22 mouse cellular contexts compared by ENCODE assay signal in genomic region chr12:117831351-117831961, GRCm38 (mm10). TPM values are rescaled to one million over a fixed set of nuclear protein-coding genes. Genes with fewer than 3 reads are reported as not detected.
A peak's percentile ranks its signal among the peaks of the same experiment; 100 is the strongest.
DNase-seq lines count a peak whose midpoint lies in the region; ATAC-seq and TF ChIP-seq lines count a peak whose summit lies in the region.
"Had no signal": no experiment of that assay in that cellular context is flagged by ENCODE, and none has a peak within 500 bp of the region (broad histone marks: within the 10 kb centered on the region; RNA-seq: fewer than 3 reads in every experiment).

No protein-coding gene starts in this region.

- no peak for ATAC-seq in hindbrain, embryonic 16.5 days
- ATAC-seq in forebrain, postnatal 0 days, result no peak
- ATAC-seq: forebrain, embryonic 16.5 days had no signal

- TF ChIP-seq CTCF in bone marrow macrophage, adult 2 months (IDR thresholded peaks at IDR 0.05; ENCODE audit: low read depth, low read length), result no peak
- TF ChIP-seq CTCF in forebrain, postnatal 0 days (IDR thresholded peaks at IDR 0.05; ENCODE audit: low read depth), result no peak

- peak overlapping the region; percentile 38 for H3K27ac ChIP-seq in bone marrow macrophage, adult 2 months (ENCODE audit: insufficient read depth, low read depth, low read length)
- no peak overlapping the region for H3K27ac ChIP-seq in hindbrain, embryonic 16.5 days (ENCODE audit: low read depth, low read length)
- no peak overlapping the region for H3K27ac ChIP-seq in forebrain, postnatal 0 days (ENCODE audit: low read depth, low read length)
- H3K27ac ChIP-seq: embryonic facial prominence, embryonic 15.5 days; hindbrain, embryonic 13.5 days; kidney, postnatal 0 days; midbrain, embryonic 10.5 days; neural tube, embryonic 13.5 days had no signal

- no peaks in the 10 kb centered on the region for H3K27me3 ChIP-seq in splenic B cell, adult 2 months (ENCODE audit: control insufficient read depth, insufficient read depth, low read length, poor library complexity, severe bottlenecking)
- H3K27me3 ChIP-seq in hindbrain, embryonic 16.5 days (replicated peaks; ENCODE audit: control insufficient read depth, insufficient read depth, low read length), result peaks cover 4% of the 10 kb centered on the region; the same call in 1 of the 2 replicates
- no peaks in the 10 kb centered on the region for H3K27me3 ChIP-seq in forebrain, postnatal 0 days (ENCODE audit: insufficient read depth, low read length)
- H3K27me3 ChIP-seq: embryonic facial prominence, embryonic 15.5 days; heart, embryonic 12.5 days had no signal

- no peak for TF ChIP-seq POLR2A in bone marrow macrophage, adult 2 months (IDR thresholded peaks at IDR 0.05; ENCODE audit: borderline replicate concordance, low read depth, low read length)

- no peak overlapping the region for H3K9ac ChIP-seq in hindbrain, embryonic 16.5 days (ENCODE audit: low read depth, low read length)
- H3K9ac ChIP-seq in forebrain, postnatal 0 days, result no peak overlapping the region
- H3K9ac ChIP-seq: embryonic facial prominence, embryonic 15.5 days; heart, embryonic 12.5 days; hindbrain, embryonic 13.5 days; neural tube, embryonic 13.5 days had no signal

- H3K9me3 ChIP-seq in hindbrain, embryonic 16.5 days (ENCODE audit: control insufficient read depth, low read length), result no peaks in the 10 kb centered on the region
- no peaks in the 10 kb centered on the region for H3K9me3 ChIP-seq in forebrain, postnatal 0 days (ENCODE audit: low read length)
- H3K9me3 ChIP-seq: embryonic facial prominence, embryonic 15.5 days; heart, embryonic 12.5 days; hindbrain, embryonic 13.5 days; midbrain, embryonic 10.5 days; neural tube, embryonic 13.5 days had no signal

- no peak overlapping the region for H3K4me2 ChIP-seq in hindbrain, embryonic 16.5 days (ENCODE audit: low read length)
- H3K4me2 ChIP-seq in forebrain, postnatal 0 days (ENCODE audit: low read depth), result no peak overlapping the region
- H3K4me2 ChIP-seq: embryonic facial prominence, embryonic 15.5 days; heart, embryonic 12.5 days; hindbrain, embryonic 13.5 days; neural tube, embryonic 13.5 days had no signal

- peak; percentile 13 for DNase-seq in adrenal gland, postnatal 14 days
- DNase-seq in adrenal gland, postnatal 10 days, result no peak
- DNase-seq in 3T3-L1 (ENCODE audit: low read depth, low spot score), result peak; percentile 45
- peak; percentile 25 for DNase-seq in splenic B cell, adult 2 months (ENCODE audit: low read depth, low spot score)
- DNase-seq in forebrain, postnatal 0 days, result no peak
- no peak for DNase-seq in embryo, embryonic 10.5 days (ENCODE audit: low spot score)
- DNase-seq: adrenal gland, adult 8-10 months; cerebellum, adult 11 months; cerebellum, postnatal 10 days; heart, postnatal 14 days; kidney, adult 18-20 months; lung, postnatal 14 days; right cerebral cortex, adult 18-20 months had no signal

- 83% methylated on average over 8 of the region's 8 CpGs for WGBS in hindbrain, embryonic 16.5 days
- 88% methylated on average over 8 of the region's 8 CpGs for WGBS in forebrain, postnatal 0 days

- H3K4me1 ChIP-seq in bone marrow macrophage, adult 2 months (ENCODE audit: control insufficient read depth, insufficient read depth, low read length), result peaks cover 28% of the 10 kb centered on the region
- H3K4me1 ChIP-seq in hindbrain, embryonic 16.5 days (ENCODE audit: control insufficient read depth, insufficient read depth, low read depth, low read length), result no peaks in the 10 kb centered on the region
- no peaks in the 10 kb centered on the region for H3K4me1 ChIP-seq in forebrain, postnatal 0 days (ENCODE audit: insufficient read depth)
- H3K4me1 ChIP-seq: embryonic facial prominence, embryonic 15.5 days; heart, embryonic 12.5 days; hindbrain, embryonic 13.5 days; neural tube, embryonic 13.5 days had no signal

- H3K36me3 ChIP-seq in splenic B cell, adult 2 months (ENCODE audit: control insufficient read depth, insufficient read depth, low read length, poor library complexity, severe bottlenecking), result no peaks in the 10 kb centered on the region
- H3K36me3 ChIP-seq in hindbrain, embryonic 16.5 days (ENCODE audit: control insufficient read depth, insufficient read depth, low read length), result no peaks in the 10 kb centered on the region
- H3K36me3 ChIP-seq in forebrain, postnatal 0 days (ENCODE audit: insufficient read depth), result no peaks in the 10 kb centered on the region
- H3K36me3 ChIP-seq: embryonic facial prominence, embryonic 15.5 days; heart, embryonic 12.5 days; hindbrain, embryonic 13.5 days; midbrain, embryonic 10.5 days; neural tube, embryonic 13.5 days had no signal

- H3K4me3 ChIP-seq in bone marrow macrophage, adult 2 months (ENCODE audit: insufficient read depth, low read length), result no peak overlapping the region
- no peak overlapping the region for H3K4me3 ChIP-seq in hindbrain, embryonic 16.5 days (ENCODE audit: low read length)
- H3K4me3 ChIP-seq in forebrain, postnatal 0 days (ENCODE audit: low read depth, low read length), result no peak overlapping the region
- H3K4me3 ChIP-seq: embryonic facial prominence, embryonic 15.5 days; heart, embryonic 12.5 days; hindbrain, embryonic 13.5 days; midbrain, embryonic 10.5 days; neural tube, embryonic 13.5 days had no signal

RNA-seq across cellular contexts. Expression of gene Cdca7l, which starts 27.4 kb away (rescaled TPM):
- total RNA-seq in adrenal gland, postnatal 14 days (2021), result 6.7 and 6.9 TPM in 2 replicates
- 10 to 100 TPM in 1 of 2 experiments, 1 to 10 TPM in 1; 7.7 to 13.2 TPM for total RNA-seq in adrenal gland, postnatal 10 days (2021)
- 5.8 and 8.7 TPM in 2 replicates for polyA plus RNA-seq in bone marrow macrophage, adult 2 months (2012; ENCODE audit: insufficient read depth, insufficient read length, missing spikeins)
- polyA plus RNA-seq in hindbrain, embryonic 16.5 days (2015; fragmentation: Nextera tagmentation; extraction: Ambion mirVana), result 5.3 and 7.3 TPM in 2 replicates
- total RNA-seq in forebrain, postnatal 0 days (2014; rRNA removed), result 2.1 and 4.7 TPM in 2 replicates
- polyA plus RNA-seq in forebrain, postnatal 0 days (2015; fragmentation: Nextera tagmentation; extraction: Ambion mirVana), result 2.7 and 4.2 TPM in 2 replicates

Comparison
In these comparisons a context has a peak if more than half of its experiments do, and no peak if none do; other contexts are left out.
1. DNase-seq: peak in adrenal gland, postnatal 14 days (single experiment), 3T3-L1 (single experiment) and splenic B cell, adult 2 months (single experiment); none in adrenal gland, postnatal 10 days (single experiment), forebrain, postnatal 0 days (single experiment) and embryo, embryonic 10.5 days (single experiment).